Mouse (Mus musculus): ENCODE data around the gene 0610009B22Rik.

DNA sequence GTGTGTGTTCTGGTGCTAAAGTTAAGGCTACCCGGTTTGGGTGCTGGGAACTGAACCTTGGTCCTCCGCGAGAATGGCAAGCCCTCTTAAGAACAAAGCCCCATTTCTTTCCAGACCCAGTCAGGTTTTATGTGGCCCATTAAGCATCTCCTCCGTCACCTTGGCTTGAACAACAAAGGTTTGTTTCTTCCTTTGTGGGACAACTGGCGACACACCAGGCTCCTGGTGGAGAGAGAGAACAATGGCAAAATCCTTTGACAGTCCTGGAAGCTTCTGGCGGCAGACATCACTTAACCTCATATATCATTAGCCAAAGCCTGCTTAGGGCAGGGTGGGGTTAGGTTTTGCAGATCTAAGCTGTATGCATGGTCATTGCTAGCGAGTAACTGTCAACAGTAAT is 26.0 kb downstream of the 0610009B22Rik start:
- TF ChIP-seq MAX (IDR thresholded peaks at IDR 0.05) (no peak), CEBPB (IDR thresholded peaks at IDR 0.05; ENCODE audit: low read depth) (no peak), MYOD1 (IDR thresholded peaks at IDR 0.05; ENCODE audit: control insufficient read depth, insufficient read length, low read depth) (no peak)

Data from C2C12 (cell line).